Mouse (Mus musculus) forelimb bud, embryonic 11.5 days (tissue): ENCODE data around the gene Mrgpre.
A peak's percentile ranks its signal among the peaks of the same experiment; 100 is the strongest.

Experiments
- DNase-seq: peaks from one replicate; pipeline ENCODE4 v3.0.0-alpha.2; 2012; ENCODE audit warnings: low read depth, low spot score

Gene Mrgpre

DNA sequence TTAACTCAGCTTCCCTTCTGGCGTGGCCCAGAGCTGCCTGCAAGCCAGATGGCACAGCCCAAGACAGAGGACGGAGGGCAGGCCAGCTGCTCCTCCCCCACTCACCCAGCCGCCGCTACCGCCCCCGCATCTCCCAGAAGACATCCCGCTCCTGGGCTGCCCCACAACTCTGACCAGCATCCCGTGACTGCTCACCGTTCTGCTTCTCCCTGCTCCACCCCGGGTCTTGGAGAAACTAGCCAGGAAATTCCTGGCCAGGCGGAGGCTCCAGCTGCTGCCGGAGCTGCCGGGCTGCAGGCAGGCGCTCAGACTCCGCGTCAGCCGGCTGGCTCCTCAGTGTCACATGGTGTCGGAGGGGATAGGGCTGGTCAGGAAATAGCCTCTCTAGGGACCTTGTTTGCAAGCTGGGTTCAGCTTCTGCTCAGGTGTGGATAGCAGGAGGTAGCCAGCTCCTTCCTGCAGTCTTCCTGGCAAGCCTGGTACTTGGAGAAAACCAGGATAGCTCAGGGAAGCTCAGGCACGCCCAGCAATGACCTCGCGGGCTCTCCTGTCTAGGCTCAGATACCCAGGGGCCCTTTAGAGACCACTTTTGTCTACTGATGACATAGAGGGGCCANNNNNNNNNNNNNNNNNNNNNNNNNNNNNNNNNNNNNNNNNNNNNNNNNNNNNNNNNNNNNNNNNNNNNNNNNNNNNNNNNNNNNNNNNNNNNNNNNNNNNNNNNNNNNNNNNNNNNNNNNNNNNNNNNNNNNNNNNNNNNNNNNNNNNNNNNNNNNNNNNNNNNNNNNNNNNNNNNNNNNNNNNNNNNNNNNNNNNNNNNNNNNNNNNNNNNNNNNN lies at the start of gene Mrgpre:
Gene Mrgpre, minus strand, starts transcription at position 505 of the 834 bp plus-strand sequence.
- DNase-seq: peak; percentile 77

DNA sequence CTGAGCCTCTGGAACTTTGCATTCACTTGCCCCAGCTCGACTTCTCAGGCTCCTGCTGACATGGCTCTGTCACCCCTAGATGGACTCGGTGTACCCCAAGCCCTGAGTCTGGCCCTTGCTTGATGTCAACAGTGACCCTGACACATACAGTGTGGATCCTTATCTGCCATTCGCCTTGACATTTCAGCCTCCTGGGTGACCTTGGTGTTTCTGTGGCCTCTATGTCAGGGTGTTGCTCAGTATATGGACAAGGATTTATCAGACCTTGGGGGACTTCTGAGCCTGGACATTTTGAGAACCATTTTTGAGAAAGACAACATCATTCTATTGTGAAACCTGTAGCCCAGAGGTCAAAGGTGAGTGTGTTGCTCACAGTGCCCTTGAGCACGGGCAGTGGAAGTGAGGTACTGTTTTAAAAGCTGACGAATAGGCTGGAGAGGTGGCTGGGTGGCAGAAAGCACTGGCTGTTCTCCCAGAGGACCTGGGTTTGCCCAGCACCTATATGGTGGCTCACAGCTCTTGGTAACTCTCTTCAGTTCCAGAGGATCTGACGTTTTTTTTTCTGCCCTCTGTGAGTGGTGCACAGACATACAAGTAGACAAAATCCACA lies 49.4 kb upstream of the Mrgpre start:
- no peak for DNase-seq

DNA sequence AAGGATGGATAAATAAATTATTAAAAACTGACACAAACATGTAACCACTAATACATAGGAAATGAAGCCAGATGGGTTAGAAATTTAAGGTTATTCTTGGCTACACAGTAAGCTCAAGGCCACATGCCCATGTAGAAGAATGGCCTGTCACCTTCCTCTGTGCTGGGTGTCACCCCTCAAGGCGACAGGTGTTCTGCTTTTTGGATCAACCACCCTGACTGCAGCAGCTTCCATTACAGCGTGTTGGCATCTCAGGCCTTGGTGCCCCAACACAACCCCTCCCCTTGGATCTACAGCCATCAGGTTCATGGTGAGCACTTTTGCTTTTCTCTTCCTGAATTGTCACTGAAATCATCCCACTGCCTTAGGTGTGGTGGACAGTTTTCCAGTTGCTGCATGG lies 48.3 kb upstream of the Mrgpre start:
- no peak for DNase-seq

DNA sequence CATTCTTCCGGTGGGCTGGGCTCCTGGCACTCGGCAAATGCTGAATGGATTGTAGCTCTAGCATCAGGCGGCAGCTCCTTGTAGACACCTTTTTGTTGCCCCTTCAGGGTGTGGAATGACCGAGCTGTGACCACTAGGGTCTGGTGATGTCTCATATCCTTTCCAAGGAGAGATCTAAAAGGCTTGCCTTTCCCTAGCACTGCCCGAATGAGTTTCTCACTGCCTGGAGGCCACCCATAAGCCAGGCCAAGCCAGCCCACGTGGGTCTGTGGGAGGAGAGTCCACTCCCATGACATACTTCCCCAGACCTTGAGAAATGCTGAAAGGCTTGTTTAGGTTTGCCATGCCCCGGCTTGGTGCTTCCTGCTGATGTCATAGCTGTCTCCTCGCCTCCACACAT lies 47.9 kb upstream of the Mrgpre start:
- DNase-seq: no peak

DNA sequence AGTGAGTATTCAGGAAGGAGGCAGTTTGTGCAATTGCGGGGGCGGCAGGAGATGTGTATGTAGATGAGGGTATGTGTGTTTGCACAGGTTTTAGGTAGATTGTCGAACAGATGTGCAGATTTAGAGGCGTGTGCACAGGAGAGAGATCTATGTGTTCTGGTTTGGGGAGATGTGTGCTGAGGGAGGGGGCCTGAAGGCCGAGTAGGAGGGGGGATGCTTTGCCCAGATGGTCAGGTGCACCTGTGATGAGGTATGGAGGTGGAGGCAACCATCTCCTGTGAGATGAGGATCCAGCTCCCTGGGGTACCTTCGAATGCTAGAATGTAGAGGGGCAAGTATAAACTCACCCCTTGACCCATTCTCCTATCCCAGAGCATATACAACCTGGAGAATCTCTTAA lies 46.1 kb upstream of the Mrgpre start:
- no peak for DNase-seq

DNA sequence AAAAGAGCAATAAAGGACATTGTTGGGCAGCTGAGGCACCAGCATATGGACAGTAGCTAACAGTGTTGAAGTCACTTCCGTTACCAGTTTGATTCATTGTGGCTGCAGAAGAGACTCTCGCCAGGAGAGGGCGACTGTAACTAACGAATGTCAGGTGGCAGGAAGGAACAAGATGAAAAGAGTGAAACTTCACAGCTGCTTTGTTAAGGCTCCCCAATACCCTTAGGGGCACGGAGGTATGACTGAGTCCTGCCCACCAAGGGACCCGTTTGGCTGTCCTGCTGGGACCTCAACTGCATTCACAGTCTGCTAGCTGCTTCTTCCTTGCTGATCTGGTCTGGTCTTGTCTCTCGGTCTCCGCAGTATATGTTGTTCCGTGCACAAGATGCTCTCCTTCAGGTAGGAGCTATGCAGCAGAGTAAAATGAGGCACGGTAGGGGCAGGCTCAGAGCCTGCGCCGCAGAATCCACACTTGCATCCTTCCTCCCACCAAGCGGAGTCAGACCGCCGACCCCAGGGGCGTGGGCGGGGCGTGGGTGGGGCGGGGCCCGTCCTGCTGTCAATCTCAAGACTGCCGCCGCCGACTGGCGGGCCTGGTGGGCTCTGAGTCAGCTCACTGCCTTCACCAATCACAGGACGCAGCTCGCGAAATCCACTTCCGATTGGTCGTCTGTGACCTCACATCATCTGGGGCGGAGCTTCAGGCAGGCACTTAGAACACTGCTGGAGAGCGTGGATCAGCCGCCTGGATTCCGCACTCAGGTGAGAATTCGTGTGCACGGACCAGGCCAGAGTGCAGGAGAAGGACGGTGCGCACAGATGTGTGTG lies 45.4 kb upstream of the Mrgpre start:
- DNase-seq: peak; percentile 98

DNA sequence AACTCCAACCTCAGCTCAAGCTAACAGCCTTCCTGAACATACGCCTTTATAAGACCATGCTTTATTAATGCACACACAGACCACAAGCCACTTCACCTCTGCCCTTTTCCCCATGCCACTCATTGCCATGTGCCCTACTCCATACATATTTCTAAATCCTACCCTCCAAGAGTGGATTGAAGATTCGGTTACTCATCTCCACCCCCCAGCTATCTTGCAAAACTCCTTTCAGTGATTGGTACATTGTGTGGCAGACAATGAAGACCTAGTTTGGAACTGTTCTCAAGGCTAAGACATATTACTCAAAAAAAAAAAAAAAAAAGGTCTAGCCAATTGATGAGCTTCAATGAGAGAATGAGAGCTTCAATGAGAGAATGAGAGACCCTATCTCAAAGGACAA lies 42.7 kb upstream of the Mrgpre start:
- no peak for DNase-seq

DNA sequence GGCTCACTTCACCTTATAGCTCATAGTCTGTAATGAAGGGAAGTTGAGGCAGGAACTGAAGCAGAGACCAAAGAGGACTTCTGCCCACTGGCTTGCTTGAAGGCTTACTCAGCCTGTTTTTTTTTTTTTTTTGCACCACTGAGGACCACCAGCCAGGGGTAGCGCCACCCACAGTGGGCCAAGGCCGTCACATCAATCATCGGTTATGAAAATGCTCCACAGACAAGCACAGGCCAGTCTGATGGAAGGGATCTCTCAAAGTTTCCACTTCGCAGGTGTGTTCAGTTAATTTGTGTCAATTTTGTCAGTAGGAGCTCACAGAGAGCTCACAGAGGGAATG lies 38.9 kb upstream of the Mrgpre start:
- DNase-seq: no peak

DNA sequence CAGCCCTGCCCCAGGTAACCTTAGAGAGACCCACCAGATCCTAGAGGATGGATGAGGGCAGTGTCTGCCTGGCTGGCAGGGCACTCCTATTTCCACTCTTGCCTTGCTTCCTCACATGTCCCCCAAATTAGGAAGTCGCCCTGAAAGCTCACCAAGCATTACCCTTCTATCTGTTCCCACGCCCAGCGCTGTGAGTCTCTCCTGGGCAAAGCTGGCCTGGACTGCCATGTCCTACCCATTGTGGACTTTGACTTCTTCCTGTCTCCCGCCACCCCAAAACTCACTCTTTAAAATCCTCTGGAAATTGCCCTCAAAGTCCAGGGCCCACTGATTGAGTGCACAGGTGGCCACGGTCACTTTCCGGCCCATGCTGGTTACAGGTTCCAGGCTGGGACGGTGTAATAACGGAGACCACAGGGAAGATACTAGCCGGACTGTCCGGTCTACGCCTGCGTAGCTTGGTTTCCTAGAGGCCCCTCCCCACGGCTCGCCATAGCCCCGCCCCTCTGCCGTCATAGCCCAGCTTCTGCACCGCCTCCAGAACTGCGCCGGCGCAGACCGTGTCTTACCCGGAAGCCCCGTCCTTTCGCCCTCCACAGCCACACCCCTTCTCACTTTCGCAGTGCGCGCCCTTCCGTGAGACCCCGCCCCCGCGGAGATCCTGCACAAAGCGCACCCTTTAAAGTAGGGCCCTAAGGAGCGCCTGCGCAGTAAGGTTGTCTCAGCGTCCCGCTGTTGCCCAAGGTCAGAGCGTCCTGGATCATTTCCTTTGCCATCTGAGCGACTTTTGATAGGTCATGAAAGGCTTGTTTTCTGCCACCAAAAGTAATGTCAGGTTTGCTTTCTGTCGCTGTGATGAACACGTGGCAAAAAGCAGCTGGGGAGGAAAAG lies 38.3 kb upstream of the Mrgpre start, which contains the start of the genes Nadsyn1 and Dhcr7:
Gene Nadsyn1, minus strand, starts transcription at position 475 of the 891 bp plus-strand sequence.
Gene Dhcr7, plus strand, starts transcription at position 771 of the 891 bp plus-strand sequence.
- peak; percentile 98 for DNase-seq

DNA sequence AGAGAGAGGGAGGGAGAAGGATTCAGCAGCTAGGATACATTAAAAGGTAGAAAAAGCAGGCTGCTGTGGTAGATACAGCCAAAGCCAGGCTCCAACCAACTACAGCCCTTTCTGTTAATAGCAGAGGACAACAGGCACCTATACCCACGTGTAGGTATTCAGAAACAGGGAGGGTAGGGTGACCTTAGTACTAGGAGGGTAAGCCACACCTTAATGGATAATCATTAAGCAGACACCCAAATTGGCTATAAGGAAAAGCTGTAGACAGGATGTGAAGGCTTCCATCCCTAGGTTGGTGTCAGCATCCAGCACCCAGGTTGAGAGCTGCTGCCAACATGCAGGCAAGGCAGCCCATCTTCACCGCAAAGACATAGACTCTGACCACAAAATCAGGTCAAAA lies 36.9 kb upstream of the Mrgpre start:
- DNase-seq: no peak

DNA sequence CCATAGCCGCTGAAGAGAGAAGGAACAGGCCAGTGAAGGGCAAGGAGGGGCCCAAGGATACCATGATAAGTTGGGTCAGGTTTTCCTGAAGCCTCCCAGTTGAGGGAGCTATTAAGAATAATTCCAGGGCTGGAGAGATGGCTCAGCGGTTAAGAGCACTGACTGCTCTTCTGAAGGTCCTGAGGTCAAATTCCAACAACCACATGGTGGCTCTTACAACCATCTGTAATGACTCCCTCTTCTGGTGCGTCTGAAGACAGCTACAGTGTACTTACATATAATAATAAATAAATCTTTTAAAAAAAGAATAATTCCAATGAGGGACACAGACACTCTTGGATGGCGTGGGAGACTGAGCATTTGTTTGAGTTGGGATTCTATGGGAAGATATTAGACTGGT lies 34.9 kb upstream of the Mrgpre start:
- DNase-seq: no peak

DNA sequence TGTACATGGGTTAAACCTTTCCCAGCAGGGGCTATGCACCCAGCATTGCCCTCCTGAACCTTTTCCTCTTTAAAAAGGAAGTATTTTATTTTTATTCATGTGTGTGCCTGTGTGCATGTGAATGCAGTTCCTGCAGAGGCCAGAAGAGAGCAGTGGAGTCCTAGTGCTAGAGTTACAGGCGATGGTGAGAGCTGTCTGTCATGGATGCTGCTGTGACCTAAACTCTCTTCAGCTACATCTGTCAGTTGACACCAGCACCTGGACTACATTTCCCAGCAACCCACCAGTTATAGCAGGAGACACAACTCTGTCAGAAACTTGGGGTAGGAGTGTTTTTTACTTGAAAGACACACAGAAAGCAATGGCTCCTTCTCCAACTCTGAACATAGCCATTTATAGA lies 24.6 kb upstream of the Mrgpre start:
- no peak for DNase-seq

DNA sequence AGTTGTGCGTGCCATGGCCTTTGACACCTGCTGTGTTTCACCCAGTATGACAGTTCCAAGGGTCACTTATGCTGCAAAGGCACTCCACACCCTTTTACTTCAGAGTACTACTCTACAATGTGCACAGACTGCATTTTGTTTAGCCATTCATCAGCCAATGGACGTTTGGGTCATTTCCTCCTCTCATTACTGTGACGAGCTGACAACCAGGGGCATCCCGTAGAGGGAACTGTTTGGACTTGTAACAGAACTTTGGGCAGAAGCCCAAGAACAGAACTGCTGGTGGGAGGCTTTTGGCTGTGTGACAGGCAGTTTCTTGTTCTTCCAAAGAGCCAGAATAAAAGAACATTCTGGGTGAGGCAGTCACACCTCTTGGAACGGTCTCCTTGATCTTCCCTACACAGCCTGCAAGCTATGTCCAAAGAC lies 20.9 kb upstream of the Mrgpre start:
- no peak for DNase-seq

DNA sequence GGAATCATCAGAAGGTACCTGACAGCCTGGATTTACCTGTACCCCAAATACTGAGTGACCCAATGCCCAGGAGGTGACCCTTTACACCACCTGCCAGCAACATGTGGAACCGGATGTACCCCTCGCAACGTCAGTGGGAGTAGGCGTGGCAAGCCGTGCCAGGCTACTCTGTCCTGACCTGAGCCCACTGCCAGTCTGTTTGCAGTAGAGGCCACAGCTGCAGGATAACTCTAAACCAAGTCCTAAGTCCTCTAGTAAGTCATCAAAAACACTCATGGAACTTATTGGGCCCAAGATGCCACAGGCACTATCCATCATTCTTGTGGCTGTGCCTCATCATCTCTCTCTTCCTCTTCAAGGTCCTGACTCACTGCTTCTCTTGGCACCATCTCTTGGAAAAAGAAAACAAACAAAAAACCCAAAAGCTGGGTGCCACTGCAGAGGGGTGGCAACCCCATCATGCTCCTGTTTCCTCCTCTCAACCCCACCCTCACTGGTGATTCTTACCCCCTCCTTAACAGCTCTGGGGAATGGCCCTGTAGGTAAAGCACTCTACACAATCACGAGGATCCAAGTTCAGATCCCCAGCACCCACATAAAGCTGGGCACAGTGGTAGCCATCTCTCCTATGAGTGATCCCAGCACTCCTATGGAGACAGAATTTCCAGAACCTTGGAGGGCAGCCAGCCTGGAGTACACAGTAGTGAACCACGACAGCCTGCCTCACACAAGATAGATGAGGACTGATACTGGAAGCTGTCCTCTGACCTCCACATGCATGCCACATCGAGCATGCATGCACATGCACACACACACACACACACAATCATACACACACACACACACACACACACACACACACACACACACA lies 17.1 kb upstream of the Mrgpre start:
- no peak for DNase-seq

DNA sequence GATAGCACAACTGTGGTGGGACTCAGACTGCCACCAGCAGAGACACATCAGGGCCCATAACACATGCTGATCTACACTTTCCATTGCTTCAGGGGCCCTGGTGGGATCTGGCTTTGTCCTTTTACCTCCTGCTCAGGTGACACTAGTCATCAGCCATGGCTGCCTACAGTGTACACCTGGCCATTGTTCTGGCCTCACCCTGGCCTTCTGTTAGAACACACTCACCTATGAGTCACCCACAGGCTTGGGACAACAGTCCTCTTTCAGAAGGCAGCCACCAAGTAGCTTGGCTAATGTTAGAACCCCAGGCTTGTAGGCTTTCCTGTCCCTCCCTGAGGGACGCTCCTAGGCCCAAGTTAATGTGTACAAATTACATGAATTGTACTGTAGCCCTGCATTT lies 16.5 kb upstream of the Mrgpre start:
- DNase-seq: no peak

DNA sequence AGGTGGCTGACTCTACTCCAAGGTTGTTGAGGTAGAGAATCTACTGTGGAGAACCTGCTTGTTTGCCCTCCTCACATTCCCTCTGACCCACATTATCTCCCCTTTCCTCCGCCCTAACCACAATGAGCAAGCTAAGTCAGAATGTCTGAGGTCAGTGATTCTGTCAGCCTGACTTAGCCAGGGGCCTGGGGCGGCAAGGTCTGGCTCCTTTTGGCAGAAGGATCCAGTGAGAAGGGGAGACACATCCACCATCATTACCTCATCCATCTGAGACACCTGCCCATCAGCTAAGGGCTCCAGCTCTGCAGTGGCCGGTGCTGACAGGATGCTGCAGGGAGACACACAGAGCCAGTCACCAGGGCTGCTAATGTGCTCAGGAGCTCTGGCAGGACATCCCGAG lies 14.5 kb upstream of the Mrgpre start:
- no peak for DNase-seq

DNA sequence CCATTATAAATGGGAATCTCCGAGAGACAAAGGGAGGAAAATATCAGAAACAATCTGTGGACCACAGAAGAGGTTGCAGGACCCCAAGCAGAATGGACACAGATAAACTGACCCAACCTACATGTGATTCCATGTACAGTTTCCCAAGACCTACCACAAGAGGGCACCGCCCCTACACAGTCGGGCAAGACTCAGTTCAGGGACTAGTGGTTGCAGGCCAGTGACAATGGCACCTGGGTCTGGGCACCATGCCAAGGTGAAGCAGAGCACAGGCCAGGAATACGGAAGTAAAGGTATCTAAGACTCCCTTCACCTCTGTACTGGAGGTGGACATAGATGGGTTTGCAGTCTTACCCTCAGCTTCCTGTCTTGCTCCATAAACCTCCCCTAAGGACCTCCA lies 8.8 kb upstream of the Mrgpre start:
- peak; percentile 7 for DNase-seq

DNA sequence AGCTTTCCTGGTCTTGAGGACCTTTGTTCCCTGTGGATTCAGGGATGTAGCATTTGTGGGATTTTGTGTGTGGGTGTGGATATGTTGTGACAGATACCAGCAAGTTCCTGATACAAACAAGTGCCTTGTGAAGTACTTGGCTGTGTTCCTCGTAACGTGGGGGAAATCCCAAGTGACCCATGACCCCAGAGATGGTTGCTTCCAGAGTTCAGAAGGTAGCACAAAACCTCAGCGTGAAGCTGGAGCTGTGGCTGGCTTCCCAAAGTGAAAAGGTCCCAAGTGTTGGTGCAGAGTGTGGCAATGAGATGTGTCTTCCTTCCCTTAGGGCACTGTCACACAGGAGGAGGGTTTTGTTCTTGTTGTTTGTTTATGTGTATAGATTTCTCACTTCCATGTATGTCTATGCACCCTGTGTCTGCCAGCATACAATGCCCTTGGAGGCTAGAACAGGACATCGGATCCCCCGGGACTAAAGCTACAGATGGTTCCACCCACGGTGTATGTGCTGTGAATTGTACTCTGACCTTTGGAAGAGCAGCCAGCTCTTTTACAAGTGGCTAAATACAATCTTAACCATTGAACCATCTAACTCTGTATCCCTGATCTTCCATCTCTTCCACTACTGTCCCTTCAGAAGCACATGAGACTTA lies 8.2 kb upstream of the Mrgpre start:
- DNase-seq: no peak

DNA sequence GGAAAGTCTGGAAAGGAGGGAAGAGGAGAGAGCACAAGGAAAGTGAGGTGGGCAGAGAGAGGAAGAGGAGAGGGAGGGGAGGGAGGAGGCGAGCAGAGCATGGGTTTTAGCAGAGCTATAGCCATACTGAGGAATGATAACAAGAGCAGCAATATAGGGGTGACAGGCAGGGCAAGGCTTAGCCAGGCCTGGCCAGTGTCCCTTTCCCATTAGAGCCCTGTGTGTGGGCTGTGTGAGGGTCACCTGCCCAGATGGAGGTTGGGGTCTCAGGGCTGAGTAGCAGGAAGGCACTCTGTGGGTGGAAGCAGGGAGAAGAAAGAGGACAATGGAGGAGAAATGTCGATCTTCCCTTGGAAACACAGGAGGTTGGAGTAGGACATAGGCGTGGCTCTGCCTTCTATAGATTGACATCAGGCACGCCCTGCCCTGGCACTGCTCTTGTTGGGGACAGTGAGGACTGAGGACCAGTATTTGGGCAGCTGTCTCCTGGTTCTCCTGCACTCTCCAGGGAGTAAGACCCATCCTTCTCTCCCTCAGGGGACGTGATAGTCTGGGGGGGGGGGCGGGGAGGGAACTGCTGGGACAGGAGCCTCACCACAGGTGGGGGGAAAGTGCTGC lies 813 bp downstream of the Mrgpre start:
- no peak for DNase-seq
